Mouse (Mus musculus): ENCODE data around the gene Git2. TPM values are rescaled to one million over a fixed set of nuclear protein-coding genes. Genes with fewer than 3 reads are reported as not detected.

Gene Git2
- total RNA-seq, 2 experiments from 2014 or later: 25.5 to 31.9 TPM

GRCm38 (mm10) chr5:114685986-114686385 is 89.3 kb downstream of the Git2 start:
- no peak for DNase-seq

GRCm38 (mm10) chr5:114681717-114682116 is 93.6 kb downstream of the Git2 start:
- no peak for DNase-seq

- DNase-seq: no peak
Observed at GRCm38 (mm10) chr5:114680676-114681285, 94.5 kb downstream of the Git2 start.

GRCm38 (mm10) chr5:114679841-114680591 is 95.3 kb downstream of the Git2 start:
- DNase-seq: no peak

Small RNAs within 50 kb of the gene (microRNA-seq; reads per million reads assigned to microRNA genes)
- gene Mir7028: 0 to 0.32 reads per million in 2 experiments

Other genes with a start within 250 kb of the Git2 start
- gene Fam222a, start 207.5 kb downstream of the Git2 start, total RNA-seq (2021): 1 to 10 TPM; 1.5 to 1.8 TPM
- 1 to 10 TPM; 2.1 to 2.5 TPM for gene Trpv4, start 117.1 kb downstream of the Git2 start, total RNA-seq (2021)
- gene Gltp, start 84.5 kb downstream of the Git2 start, total RNA-seq (2021): 10 to 100 TPM; 15.1 to 17.6 TPM
- gene Tchp, start 67.8 kb downstream of the Git2 start, total RNA-seq (2021): 1 to 10 TPM; 3.5 to 4.6 TPM
- 10 to 100 TPM; 37.1 to 39.5 TPM for gene Ankrd13a, start 840 bp downstream of the Git2 start, total RNA-seq (2021)
- gene 1500011B03Rik, start 48.0 kb upstream of the Git2 start, total RNA-seq (2021): 10 to 100 TPM; 18.2 to 18.9 TPM
- gene 4930519G04Rik, start 78.1 kb upstream of the Git2 start, total RNA-seq (2021): not detected
- gene Gm9936, start 83.2 kb upstream of the Git2 start, total RNA-seq (2021): not detected
- 1 to 10 TPM in 1 of 2 experiments, under 1 TPM in 1; 0.73 to 1.3 TPM for gene Oasl2, start 121.4 kb upstream of the Git2 start, total RNA-seq (2021)
- gene Oasl1, start 147.7 kb upstream of the Git2 start, total RNA-seq (2021): not detected
- gene 2210016L21Rik, start 166.6 kb upstream of the Git2 start, total RNA-seq (2021): 10 to 100 TPM; 31.0 to 32.1 TPM
- not detected for gene Hnf1a, start 195.6 kb upstream of the Git2 start, total RNA-seq (2021)
- gene Sppl3, start 235.6 kb upstream of the Git2 start, total RNA-seq (2021): 10 to 100 TPM; 39.9 to 44.5 TPM

Data from gastrocnemius, postnatal 10 days (tissue).